ENCODE assay signal across 10 mouse cellular contexts in genomic region chr1:132844088-132844804, GRCm38 (mm10). TPM values are rescaled to one million over a fixed set of nuclear protein-coding genes. Genes with fewer than 3 reads are reported as not detected.
DNase-seq lines count a peak whose midpoint lies in the region; ATAC-seq lines count a peak whose summit lies in the region.
"Had no signal": no experiment of that assay in that cellular context is flagged by ENCODE, and none has a peak within 500 bp of the region (broad histone marks: within the 10 kb centered on the region; RNA-seq: fewer than 3 reads in every experiment).

No protein-coding gene starts in this region.

- H3K4me2 ChIP-seq in kidney, embryonic 14.5 days (replicated peaks; ENCODE audit: low read depth, low read length) = no peak overlapping the region

- H3K27me3 ChIP-seq in kidney, embryonic 14.5 days (ENCODE audit: control insufficient read depth, insufficient read depth, low read length) = no peaks in the 10 kb centered on the region

- WGBS in kidney, embryonic 14.5 days = 89% methylated on average over 20 of the region's 20 CpGs

- ATAC-seq in kidney, embryonic 14.5 days (ENCODE audit: low FRiP score, low TSS enrichment) = no peak
- ATAC-seq in megakaryocyte-erythroid progenitor cell, adult 5-6 weeks (replicated peaks; ENCODE audit: low FRiP score, low TSS enrichment, poor library complexity, severe bottlenecking) = no peak

- H3K4me1 ChIP-seq in kidney, embryonic 14.5 days (ENCODE audit: control insufficient read depth, insufficient read depth, low read length) = no peaks in the 10 kb centered on the region

- intact Hi-C loops in heart, postnatal 25 days (cut with DNase I) = no loop called here

- H3K36me3 ChIP-seq in kidney, embryonic 14.5 days (ENCODE audit: control insufficient read depth, insufficient read depth, low read length) = no peaks in the 10 kb centered on the region

- H3K4me3 ChIP-seq in kidney, embryonic 14.5 days (ENCODE audit: low read length) = no peak overlapping the region

- H3K9ac ChIP-seq in kidney, embryonic 14.5 days (ENCODE audit: low read depth, low read length) = no peak overlapping the region

- no peak overlapping the region for H3K27ac ChIP-seq in kidney, embryonic 14.5 days (ENCODE audit: low read depth, low read length)

- peaks cover 5% of the 10 kb centered on the region for H3K9me3 ChIP-seq in kidney, embryonic 14.5 days (ENCODE audit: control insufficient read depth, low read length)

- DNase-seq in kidney, adult 11 months = peak; percentile 82
- DNase-seq in MN1 (ENCODE audit: low spot score) = peak; percentile 41
- peak; percentile 62 to 73 for DNase-seq in cerebellum, postnatal 10 days
- DNase-seq in heart, postnatal 25 days (ENCODE audit: low spot score) = peak; percentile 13
- DNase-seq in ovary, postnatal 36 days (ENCODE audit: low spot score) = peak; percentile 59
- no peak for DNase-seq in thymus, postnatal 10 days (ENCODE audit: low spot score in 2 of 2)

RNA-seq across cellular contexts. Expression of gene Lrrn2, which starts 35.8 kb away (rescaled TPM):
- 2.4 and 4.1 TPM in 2 replicates for polyA plus RNA-seq in kidney, embryonic 14.5 days (2014; fragmentation: Nextera tagmentation; extraction: Ambion mirVana)
- 1 to 10 TPM; 3.2 to 3.3 TPM for total RNA-seq in heart, postnatal 25 days (2021)
- not detected in 2 replicates for total RNA-seq in megakaryocyte-erythroid progenitor cell, adult 5-6 weeks (2014; fragmentation: Nextera tagmentation)
- not detected in 2 replicates for total RNA-seq in megakaryocyte-erythroid progenitor cell, adult 5-6 weeks (2017)
- total RNA-seq: common myeloid progenitor, adult 5-6 weeks; neutrophil, adult 5-6 weeks had no signal

Comparison
In these comparisons a context has a peak if more than half of its experiments do, and no peak if none do; other contexts are left out.
1. DNase-seq: peak in kidney, adult 11 months (single experiment), MN1 (single experiment), cerebellum, postnatal 10 days (2 of 2), heart, postnatal 25 days (single experiment) and ovary, postnatal 36 days (single experiment); none in thymus, postnatal 10 days (0 of 2).
2. RNA of gene Lrrn2, which starts 35.8 kb away (total RNA-seq): 3.2 to 3.3 TPM in heart, postnatal 25 days; not detected in megakaryocyte-erythroid progenitor cell, adult 5-6 weeks; every median in the first group is over 4 times any median in the second.